Mouse (Mus musculus) lung, postnatal 0 days (tissue): ENCODE measurements around the gene Slc6a6.

Experiments
- CTCF ChIP-seq: IDR thresholded peaks from 2 replicates; pipeline ENCODE4 v1.5.1; 2016; ENCODE audit warnings: antibody characterized with exemption, mild to moderate bottlenecking
- EP300 ChIP-seq: IDR thresholded peaks from 2 replicates; pipeline ENCODE4 v1.6.1; 2016; ENCODE audit warnings: antibody characterized with exemption, mild to moderate bottlenecking, control low read depth

- TF ChIP-seq CTCF (no peak), EP300 (no peak)
Observed at GRCm38 (mm10) chr6:91807169-91807568, 123.3 kb downstream of the Slc6a6 start.
